Mouse (Mus musculus) gastrocnemius, adult 2 months (tissue): ENCODE data around the gene Trpm1. TPM values are rescaled to one million over a fixed set of nuclear protein-coding genes. Genes with fewer than 3 reads are reported as not detected.

ENCODE experiments used
- DNase-seq: peaks from one replicate; pipeline ENCODE4 v3.0.0; 2022
- H3K27ac ChIP-seq: fragments of 200-600 bp; 2 replicates; pipeline ENCODE4 v1.8.1; 2022; ENCODE audit warnings: mild to moderate bottlenecking
- H3K4me3 ChIP-seq: fragments of 200-600 bp; 2 replicates; pipeline ENCODE4 v1.8.1; 2022; ENCODE audit warnings: mild to moderate bottlenecking, moderate library complexity
- CTCF ChIP-seq: fragments of 200-600 bp; IDR thresholded peaks from 2 replicates; pipeline ENCODE4 v1.8.1; 2022; ENCODE audit warnings: antibody characterized with exemption, mild to moderate bottlenecking, moderate library complexity
- intact Hi-C: fragments of 180-260 bp; cut with DNase I; formaldehyde crosslinking; loops from one replicate; pipeline ENCODE4 v1.15.1; 2025
- total RNA-seq, 2 experiments: library from RNA; stranded (reverse); gene quantifications; 2 replicates each; pipeline ENCODE4 v1.2.3; 2021

The Trpm1 gene
- total RNA-seq, 2 experiments from 2014 or later, result 0.48 to 0.59 TPM

GRCm38 (mm10) chr7:64156918-64157690 lies 3.5 kb downstream of the Trpm1 start:
- no peak for DNase-seq
- TF ChIP-seq CTCF, result no peak
- peak overlapping the region; percentile 86 for H3K27ac ChIP-seq

DNA sequence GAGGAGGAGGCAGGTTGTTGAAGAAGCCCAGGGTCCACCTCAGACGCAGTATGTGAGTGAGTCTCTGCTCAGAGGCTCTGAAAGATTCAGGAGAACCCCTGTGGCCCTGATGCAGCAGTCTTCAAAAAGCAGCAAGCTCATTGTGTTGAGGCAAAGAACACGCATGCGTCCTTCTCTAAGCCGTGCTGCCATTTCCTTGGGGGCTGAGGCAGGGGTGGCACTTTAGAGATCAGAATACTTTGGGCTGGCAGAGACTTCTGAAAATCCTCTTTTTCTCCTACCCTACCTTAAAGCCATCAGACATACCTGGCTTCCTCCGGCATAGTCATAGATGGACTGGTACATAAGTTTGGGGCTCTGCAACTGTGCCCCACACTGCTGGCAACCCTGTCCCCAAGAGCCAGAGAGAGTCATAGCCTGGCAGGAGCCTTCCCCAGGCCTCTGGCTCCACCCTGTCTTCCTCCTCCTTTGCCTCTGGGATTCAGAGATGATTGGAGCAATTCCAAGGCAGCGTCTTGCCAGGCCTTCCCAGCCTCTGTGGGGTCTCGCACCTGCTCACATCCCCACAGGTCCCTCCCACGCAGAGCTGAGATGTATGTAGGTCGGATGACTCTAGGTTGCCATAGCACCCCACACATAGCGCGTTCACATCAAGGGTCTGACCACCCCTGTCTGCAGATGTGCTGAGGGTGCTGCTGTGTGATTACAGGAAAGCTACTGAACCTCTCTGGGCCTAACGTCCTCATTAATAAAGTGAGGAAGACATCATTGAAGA lies 4.8 kb downstream of the Trpm1 start:
- no peak overlapping the region; the same call in 1 of the 2 replicates for H3K4me3 ChIP-seq
- no peak for DNase-seq
- intact Hi-C loops, result loop anchor here (10.0 kb wide), 4 partner anchors 94 to 404 kb away; partner anchors contain the start of gene Klf13
- peak overlapping the region; percentile 86 for H3K27ac ChIP-seq
- TF ChIP-seq CTCF, result no peak

More at GRCm38 (mm10) chr7:64156918-64157690, 3.5 kb downstream of the Trpm1 start:
- intact Hi-C loops, result loop anchor here (10.0 kb wide), 4 partner anchors 92 to 402 kb away; partner anchors contain the start of gene Klf13
- H3K4me3 ChIP-seq, result no peak overlapping the region

DNA sequence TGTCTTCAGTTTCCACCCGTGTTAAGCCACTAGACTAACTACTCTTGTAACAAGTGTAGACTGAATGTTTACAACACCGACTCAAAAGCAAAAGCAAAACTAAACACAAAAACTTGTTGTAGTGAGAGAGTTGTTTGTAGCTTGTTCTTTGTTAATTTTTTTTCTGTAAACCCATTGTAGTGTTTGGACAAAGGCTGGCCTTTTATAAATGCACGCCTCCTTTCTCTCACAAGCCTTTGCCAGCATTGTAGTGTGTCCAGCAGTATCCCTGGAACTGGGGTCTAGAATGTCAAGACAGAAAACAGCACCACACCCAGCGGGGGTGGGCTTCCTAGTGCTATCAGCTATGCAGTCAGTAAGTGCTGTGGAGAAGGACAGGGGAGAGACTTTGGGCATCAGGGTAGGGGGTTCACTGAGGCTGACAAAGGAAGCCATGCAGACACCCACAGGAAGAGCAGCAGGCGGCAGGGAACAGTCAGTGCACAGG lies 5.5 kb downstream of the Trpm1 start:
- Histone ChIP-seq H3K4me3 (no peak overlapping the region), H3K27ac (peak overlapping the region; percentile 86)
- no peak for DNase-seq
- intact Hi-C loops, result loop anchor here (10.0 kb wide), 4 partner anchors 94 to 404 kb away; partner anchors contain the start of gene Klf13
- no peak for TF ChIP-seq CTCF

DNA sequence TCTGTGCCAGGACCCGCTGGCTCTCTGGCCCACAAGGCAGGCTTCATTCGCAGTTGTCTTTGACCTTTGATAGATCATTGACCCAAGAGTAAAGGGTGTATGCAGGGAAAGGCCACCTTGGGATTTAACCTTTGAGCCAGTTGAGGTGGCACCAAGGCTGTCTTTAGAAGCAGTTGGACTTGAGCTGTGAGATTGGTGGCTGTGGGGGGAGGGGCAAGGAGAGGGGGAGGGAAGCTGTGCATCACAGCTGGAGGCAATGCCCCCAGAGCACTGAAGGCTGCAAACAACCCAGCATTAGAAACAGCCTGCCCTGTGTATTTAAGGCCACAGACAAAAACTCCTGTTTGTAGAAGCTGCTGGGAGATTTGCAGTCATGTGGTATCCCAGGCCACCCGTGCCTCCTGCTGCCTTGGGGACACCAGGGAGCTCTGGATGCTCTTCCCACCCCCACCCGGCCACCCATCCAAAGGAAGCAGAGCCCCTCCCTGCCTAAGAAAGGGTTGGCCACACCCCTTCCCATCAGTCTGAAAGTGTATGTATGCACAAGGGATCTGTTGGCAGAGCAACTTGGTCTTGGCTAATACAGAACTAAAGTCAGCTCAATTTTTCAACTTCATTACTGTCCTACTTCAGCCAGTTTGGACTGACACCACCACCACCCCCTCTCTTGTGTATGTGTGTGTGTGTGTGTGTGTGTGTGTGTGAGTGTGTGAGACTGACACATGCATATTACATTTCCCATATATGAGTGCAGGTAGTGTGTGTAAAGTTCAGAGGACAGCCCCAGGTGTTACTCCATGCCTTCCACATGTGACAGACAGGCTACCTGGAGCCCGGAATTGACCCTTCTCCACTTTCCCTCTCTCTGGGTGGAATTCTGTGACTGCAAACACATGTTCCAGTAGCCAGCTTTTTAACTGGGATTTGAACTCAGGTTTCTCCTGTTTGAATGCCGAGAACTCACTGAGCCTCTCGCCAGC lies 6.3 kb downstream of the Trpm1 start:
- Histone ChIP-seq H3K27ac (peak overlapping the region; percentile 86), H3K4me3 (no peak overlapping the region)
- DNase-seq, result no peak
- intact Hi-C loops, result loop anchor here (10.0 kb wide), 5 partner anchors 95 to 405 kb away; partner anchors contain the start of genes Klf13, Mcee and Mphosph10
- no peak for TF ChIP-seq CTCF

GRCm38 (mm10) chr7:64160737-64161470 lies 7.3 kb downstream of the Trpm1 start:
- no peak for TF ChIP-seq CTCF
- intact Hi-C loops, result loop anchor here (10.0 kb wide), 1 partner anchor 234 kb away; the partner anchor contains the start of genes Mcee and Mphosph10
- H3K27ac ChIP-seq, result peak overlapping the region; percentile 86; the same call in 1 of the 2 replicates
- DNase-seq, result no peak
- H3K4me3 ChIP-seq, result no peak overlapping the region

- no peak overlapping the region for H3K4me3 ChIP-seq
- no peak for TF ChIP-seq CTCF
- no peak for DNase-seq
- intact Hi-C loops, result loop anchor here (10.0 kb wide), 1 partner anchor 233 kb away; the partner anchor contains the start of genes Mcee and Mphosph10
- no peak overlapping the region for H3K27ac ChIP-seq
Measured at GRCm38 (mm10) chr7:64161990-64162389, 8.4 kb downstream of the Trpm1 start.

- TF ChIP-seq CTCF, result no peak
- intact Hi-C loops, result loop anchor here (10.0 kb wide), 1 partner anchor 232 kb away; the partner anchor contains the start of genes Mcee and Mphosph10
- no peak for DNase-seq
- H3K27ac ChIP-seq, result no peak overlapping the region
- no peak overlapping the region for H3K4me3 ChIP-seq
Measured at GRCm38 (mm10) chr7:64163086-64163485, 9.5 kb downstream of the Trpm1 start.

GRCm38 (mm10) chr7:64163890-64164289 lies 10.3 kb downstream of the Trpm1 start:
- intact Hi-C loops, result loop anchor here (10.0 kb wide), 1 partner anchor 231 kb away; the partner anchor contains the start of genes Mcee and Mphosph10
- no peak overlapping the region for H3K4me3 ChIP-seq
- no peak overlapping the region for H3K27ac ChIP-seq
- no peak for DNase-seq
- no peak for TF ChIP-seq CTCF

DNA sequence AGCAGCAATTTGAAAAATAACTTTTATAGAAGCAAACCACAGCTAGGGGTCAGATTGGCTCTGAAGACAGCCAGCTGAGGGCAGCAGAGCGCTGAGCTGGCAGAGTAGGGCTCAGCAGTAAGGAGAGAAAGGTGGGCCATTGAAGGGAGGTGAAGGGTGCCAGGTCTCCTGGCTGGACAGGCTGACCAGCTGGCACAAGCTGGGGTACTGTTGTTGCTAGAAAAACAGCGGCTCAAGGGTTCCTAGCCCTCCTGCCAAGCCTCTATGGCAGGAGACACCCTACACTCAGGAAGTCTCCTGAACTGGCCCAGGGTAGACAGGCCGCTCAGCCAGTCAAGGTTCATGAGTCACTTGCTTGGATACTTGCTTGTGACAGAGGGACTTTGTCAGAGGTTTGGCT lies 11.4 kb downstream of the Trpm1 start:
- peak; percentile 80 for DNase-seq
- peak overlapping the region; percentile 69 for H3K27ac ChIP-seq
- no peak overlapping the region for H3K4me3 ChIP-seq
- intact Hi-C loops, result loop anchor here (1.0 to 10.0 kb wide), 3 partner anchors 122 to 230 kb away; partner anchors contain the start of genes Mcee, Mphosph10 and Mtmr10
- peak; percentile 90 for TF ChIP-seq CTCF

- H3K27ac ChIP-seq, result peak overlapping the region; percentile 48; the same call in 1 of the 2 replicates
- intact Hi-C loops, result loop anchor here (5.0 to 10.0 kb wide), 2 partner anchors 121 to 229 kb away; partner anchors contain the start of genes Mcee, Mphosph10 and Mtmr10
Measured at GRCm38 (mm10) chr7:64166025-64166424, 12.4 kb downstream of the Trpm1 start.

DNA sequence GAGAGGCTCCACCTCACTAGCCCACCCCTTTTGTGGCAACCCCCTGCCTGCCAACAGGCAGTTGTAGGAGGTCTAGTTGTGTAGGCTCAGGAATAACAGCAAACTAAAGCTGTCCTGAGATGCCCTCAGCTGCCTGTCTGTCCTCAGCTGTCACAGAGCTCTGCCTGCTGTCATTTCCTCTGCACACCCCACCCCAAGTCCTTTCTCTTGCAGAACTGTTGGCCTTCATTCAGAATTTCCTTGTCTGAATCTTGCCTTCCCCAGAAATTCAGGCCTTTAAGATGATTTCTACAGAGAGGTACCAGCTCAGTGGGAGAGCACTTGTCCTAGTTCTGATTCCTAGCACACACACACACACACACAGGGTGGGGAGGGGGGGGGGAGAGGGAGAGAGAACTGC lies 13.1 kb downstream of the Trpm1 start:
- peak; percentile 24 for DNase-seq
- intact Hi-C loops, result loop anchor here (5.0 to 10.0 kb wide), 2 partner anchors 121 to 228 kb away; partner anchors contain the start of genes Mcee, Mphosph10 and Mtmr10
- no peak overlapping the region for H3K4me3 ChIP-seq
- no peak for TF ChIP-seq CTCF
- peak overlapping the region; percentile 48; the same call in 1 of the 2 replicates for H3K27ac ChIP-seq

More at GRCm38 (mm10) chr7:64166025-64166424, 12.4 kb downstream of the Trpm1 start:
- DNase-seq, result no peak
- H3K4me3 ChIP-seq, result no peak overlapping the region
- TF ChIP-seq CTCF, result no peak
